Mouse (Mus musculus) kidney, adult 2 months (tissue): ENCODE data around the gene Pex10. TPM values are rescaled to one million over a fixed set of nuclear protein-coding genes. Genes with fewer than 3 reads are reported as not detected.

ENCODE experiments used
- DNase-seq: peaks from one replicate; pipeline ENCODE4 v3.0.0; 2021
- H3K27ac ChIP-seq: fragments of 200-500 bp; 2 replicates; pipeline ENCODE4 v1.5.1; 2012; ENCODE audit warnings: low read depth, low read length, control low read depth, inconsistent platforms; ENCODE audit not compliant: insufficient read depth
- H3K27me3 ChIP-seq: fragments of 200-500 bp; replicated peaks from 2 replicates; pipeline ENCODE4 v1.6.1; 2012; ENCODE audit warnings: mild to moderate bottlenecking, moderate library complexity, low read length, inconsistent platforms; ENCODE audit not compliant: control insufficient read depth, insufficient read depth
- H3K36me3 ChIP-seq: fragments of 200-500 bp; 2 replicates; pipeline ENCODE4 v1.6.1; 2012; ENCODE audit warnings: mild to moderate bottlenecking, moderate library complexity, low read length, inconsistent platforms; ENCODE audit not compliant: control insufficient read depth, insufficient read depth
- H3K4me1 ChIP-seq: fragments of 200-500 bp; 2 replicates; pipeline ENCODE4 v1.6.1; 2011; ENCODE audit warnings: low read length; ENCODE audit not compliant: control insufficient read depth, insufficient read depth
- H3K4me3 ChIP-seq: fragments of 200-500 bp; 2 replicates; pipeline ENCODE4 v1.5.1; 2011; ENCODE audit warnings: mild to moderate bottlenecking, low read depth, low read length, control low read depth; ENCODE audit not compliant: insufficient read depth
- CTCF ChIP-seq: fragments of 200-500 bp; conservative IDR thresholded peaks from 2 replicates; pipeline ENCODE4 v1.5.1; 2011; ENCODE audit warnings: low read depth, mild to moderate bottlenecking, control low read depth, low read length, moderate library complexity, mixed read lengths; ENCODE audit not compliant: insufficient read depth, insufficient read length
- POLR2A ChIP-seq: fragments of 200-500 bp; IDR thresholded peaks from one replicate; pipeline ENCODE4 v1.6.1; 2011; ENCODE audit warnings: low read depth, low read length, control low read depth
- WGBS: fragments of 180-500 bp; shearing (Covaris S2); methylation state at CpG from one replicate; pipeline ENCODE4 v1.1.7; 2018; 5-methylcytosine and 5-hydroxymethylcytosine counted together
- polyA plus RNA-seq: library from polyadenylated mRNA; depleted of rRNA; stranded (reverse); fragments of >200 nt; gene quantifications from 2 replicates; pipeline ENCODE4 v1.2.3, GENCODE M21; 2012; rRNA removed

Gene Pex10
- polyA plus RNA-seq, 1 experiment = 23.9 TPM

DNA sequence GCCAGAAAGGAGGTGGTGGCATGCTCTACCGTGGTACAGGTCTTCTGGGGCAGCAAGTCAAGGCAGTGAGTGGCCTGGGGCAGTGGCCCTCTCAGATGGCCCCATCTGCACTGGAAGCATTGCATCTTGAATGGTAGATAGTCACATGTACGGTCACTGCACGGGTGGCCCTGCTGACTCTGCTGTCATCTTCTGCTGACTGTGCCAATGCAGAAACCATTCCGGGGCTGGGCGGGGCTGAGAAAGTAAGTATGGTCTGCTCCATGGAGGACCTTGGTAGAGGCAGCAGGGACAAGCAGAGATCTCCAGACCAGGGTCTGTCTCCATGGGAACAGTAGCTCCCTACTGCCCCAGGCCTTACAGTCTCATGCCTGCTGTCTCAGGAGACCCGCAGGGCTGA, 54.4 kb downstream of the Pex10 start:
- TF ChIP-seq CTCF = no peak
- TF ChIP-seq POLR2A = no peak
- DNase-seq = no peak
- H3K27ac ChIP-seq = no peak overlapping the region
- no peaks in the 10 kb centered on the region for H3K36me3 ChIP-seq
- no peaks in the 10 kb centered on the region for H3K27me3 ChIP-seq
- WGBS = 83% methylated on average over 6 of the region's 6 CpGs
- H3K4me3 ChIP-seq = no peak overlapping the region
- no peaks in the 10 kb centered on the region for H3K4me1 ChIP-seq

Other genes starting within 250 kb of the Pex10 start
- 0.05 TPM in 1 of 2 replicates, not detected in the other for gene Ttc34, start 229.6 kb upstream of the Pex10 start, polyA plus RNA-seq
- 0.03 and 0.19 TPM in 2 replicates for gene Mmel1, start 197.4 kb upstream of the Pex10 start, polyA plus RNA-seq
- 74.0 and 92.4 TPM in 2 replicates for gene Fam213b, start 167.9 kb upstream of the Pex10 start, polyA plus RNA-seq
- 12.1 and 19.4 TPM in 2 replicates for gene Tnfrsf14, start 138.5 kb upstream of the Pex10 start, polyA plus RNA-seq
- not detected in 2 replicates for gene Hes5, start 106.1 kb upstream of the Pex10 start, polyA plus RNA-seq
- gene Pank4, start 102.9 kb upstream of the Pex10 start, polyA plus RNA-seq = 37.5 and 41.5 TPM in 2 replicates
- 0.52 and 2.3 TPM in 2 replicates for gene Plch2, start 10.2 kb upstream of the Pex10 start, polyA plus RNA-seq
- 133 TPM in 2 replicates for gene Rer1, start 19.4 kb downstream of the Pex10 start, polyA plus RNA-seq
- 10.4 and 12.4 TPM in 2 replicates for gene Morn1, start 19.6 kb downstream of the Pex10 start, polyA plus RNA-seq
- gene Ski, start 155.6 kb downstream of the Pex10 start, polyA plus RNA-seq = 40.4 and 43.9 TPM in 2 replicates
- 68.9 and 75.5 TPM in 2 replicates for gene Faap20, start 182.8 kb downstream of the Pex10 start, polyA plus RNA-seq